Mouse (Mus musculus) mature B cell (primary cell): ENCODE measurements around the gene Rbck1.

Experiments
- in situ Hi-C: fragments of 300-500 bp; cut with MboI; formaldehyde crosslinking; loops from 2 replicates; pipeline ENCODE4 v1.14.3; 2019

Rbck1 gene

DNA sequence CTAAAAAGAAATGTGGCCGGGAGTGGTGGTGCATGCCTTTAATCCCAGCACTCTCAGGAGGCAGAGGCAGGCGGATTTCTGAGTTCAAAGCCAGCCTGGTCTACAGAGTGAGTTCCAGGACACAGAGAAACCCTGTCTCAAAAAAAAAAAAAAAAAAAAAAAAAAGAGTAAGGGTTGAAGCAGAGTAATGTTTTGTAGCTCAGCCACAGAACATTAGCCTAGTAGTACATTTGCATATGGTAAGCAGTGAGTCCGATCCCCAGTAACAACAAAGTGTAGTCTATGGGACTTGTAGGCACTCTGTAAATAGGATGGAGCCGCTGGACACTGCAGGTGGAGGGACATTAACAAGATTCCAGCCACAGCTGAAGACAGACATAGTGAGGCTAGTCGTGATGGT, 12.5 kb upstream of the Rbck1 start:
- in situ Hi-C loops: no loop called here

DNA sequence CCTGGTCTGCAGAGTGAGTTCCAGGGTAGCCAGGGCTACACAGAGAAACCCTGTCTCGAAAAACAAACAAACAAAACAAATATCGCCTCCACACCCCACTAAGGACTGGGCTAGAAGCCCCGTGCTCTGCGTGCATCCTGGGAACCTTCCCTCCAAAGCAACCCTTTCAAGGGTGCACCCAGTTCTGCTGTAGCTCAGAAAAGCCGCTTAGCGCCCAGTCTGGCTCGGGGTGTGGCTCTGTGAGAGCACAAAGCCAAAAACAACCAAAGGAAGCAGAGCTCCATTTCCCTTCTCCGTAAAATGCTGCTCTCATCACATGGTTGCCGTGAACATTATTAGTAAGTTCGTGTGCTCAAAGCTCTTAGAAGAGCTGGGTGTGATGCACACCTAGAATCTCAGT, 11.9 kb upstream of the Rbck1 start:
- in situ Hi-C loops: no loop called here

DNA sequence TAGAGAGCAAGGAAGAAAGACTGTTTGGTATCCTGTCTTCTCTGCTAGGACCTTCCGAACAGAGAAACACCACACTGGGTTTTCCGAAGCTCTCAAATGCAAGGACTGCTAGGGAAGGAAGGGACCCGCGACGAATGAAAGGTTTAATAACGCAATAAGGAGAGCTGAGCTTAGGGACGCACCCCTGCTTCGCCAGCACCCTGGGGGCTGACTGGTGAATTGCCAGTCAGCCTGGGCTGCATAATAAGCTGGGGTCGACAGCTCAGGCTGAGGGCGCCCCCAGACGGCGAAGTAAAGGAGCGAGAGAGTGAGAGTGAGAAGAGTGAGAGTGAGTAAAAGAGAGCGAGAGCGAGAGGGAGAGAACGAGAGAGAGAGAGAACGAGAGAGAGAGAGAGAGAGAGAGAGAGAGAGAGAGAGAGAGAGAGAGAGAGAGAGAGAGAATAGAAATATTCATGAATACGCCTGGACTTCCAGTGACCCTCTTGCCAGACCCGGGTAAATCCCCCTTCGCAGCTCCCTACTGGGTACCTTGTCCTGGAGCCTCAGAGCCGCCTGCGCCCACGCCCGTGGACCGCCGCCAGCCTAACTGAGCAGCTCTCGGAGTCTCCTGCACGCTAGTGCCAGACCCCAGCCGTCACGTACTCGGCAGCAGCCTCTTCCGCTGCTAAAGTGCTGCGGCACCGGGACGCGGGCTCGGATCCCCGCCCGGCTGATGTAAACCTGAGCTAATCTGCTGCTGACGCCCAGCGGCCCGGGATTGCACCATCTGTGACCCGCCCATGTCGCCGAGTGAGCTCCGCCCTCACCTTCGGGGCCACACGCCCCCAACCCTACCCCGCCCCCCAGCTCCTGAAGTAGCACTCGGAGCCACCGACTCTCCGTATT, 11.1 kb upstream of the Rbck1 start, which contains the start of gene Trib3:
Gene Trib3, minus strand, starts transcription at position 704 of the 885 bp plus-strand sequence.
- in situ Hi-C loops: no loop called here

- in situ Hi-C loops: no loop called here
Observed at GRCm38 (mm10) chr2:152339631-152340179, 7.3 kb upstream of the Rbck1 start.

- in situ Hi-C loops: no loop called here
Observed at GRCm38 (mm10) chr2:152338319-152338718, 5.9 kb upstream of the Rbck1 start.

- in situ Hi-C loops: no loop called here
Observed at GRCm38 (mm10) chr2:152337591-152338212, 5.2 kb upstream of the Rbck1 start.

GRCm38 (mm10) chr2:152336856-152337255, 4.4 kb upstream of the Rbck1 start:
- in situ Hi-C loops: no loop called here

DNA sequence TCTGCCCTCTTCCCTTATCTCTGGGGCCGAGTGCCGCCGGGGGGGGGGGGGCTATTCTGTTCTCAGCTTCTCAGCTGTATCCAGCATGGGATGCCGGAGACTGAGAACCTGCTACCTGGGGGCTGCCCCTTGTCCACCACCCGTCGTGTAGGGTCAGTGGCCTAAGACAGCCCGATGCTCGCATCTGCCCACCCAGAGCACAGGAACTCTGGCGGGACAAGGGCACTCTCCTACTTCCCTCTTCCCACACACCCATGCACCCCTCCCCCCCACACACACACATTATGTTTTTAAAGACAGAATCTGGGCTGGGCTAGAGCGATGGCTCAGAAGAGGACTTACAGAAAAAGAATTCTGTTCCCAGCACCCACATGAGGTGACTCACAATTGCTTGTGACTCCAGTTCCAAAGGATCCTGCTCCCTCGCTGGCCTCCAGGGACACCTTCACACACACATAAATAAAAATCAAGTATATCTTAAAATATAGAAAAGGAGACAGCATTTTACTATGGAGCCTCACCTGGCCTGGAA, 2.9 kb upstream of the Rbck1 start:
- in situ Hi-C loops: no loop called here

DNA sequence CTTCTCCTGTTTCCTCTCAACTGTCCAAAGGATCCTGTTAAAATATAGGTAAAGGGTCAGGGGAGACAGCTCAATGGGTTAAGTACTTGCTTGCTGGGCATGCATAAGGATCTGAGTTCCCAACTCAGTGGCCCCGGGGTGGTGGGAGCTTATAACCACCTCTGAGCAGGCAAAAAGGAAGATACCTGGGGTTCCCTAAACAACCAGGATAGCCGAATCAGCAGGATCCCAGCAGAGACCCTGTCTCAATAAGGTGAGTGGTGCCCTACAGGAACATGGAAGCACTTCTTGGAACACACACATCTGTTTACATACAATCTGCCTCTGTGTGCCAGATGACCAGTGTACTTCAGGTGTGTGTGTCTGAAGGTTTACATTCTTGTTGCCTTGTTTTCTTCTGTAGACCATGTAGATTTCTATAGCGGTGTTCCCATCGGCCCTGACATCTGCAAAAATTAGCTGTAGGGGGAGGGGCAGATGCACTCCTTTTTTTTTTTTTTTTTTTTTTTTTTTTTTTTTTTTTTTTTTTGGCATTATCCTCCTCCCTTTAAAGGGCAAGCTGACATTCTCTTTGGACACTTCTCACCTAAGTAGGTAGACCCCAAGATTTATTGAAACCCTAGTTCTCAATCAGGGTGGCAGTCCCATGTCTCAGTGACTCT, 1.0 kb upstream of the Rbck1 start:
- in situ Hi-C loops: no loop called here

DNA sequence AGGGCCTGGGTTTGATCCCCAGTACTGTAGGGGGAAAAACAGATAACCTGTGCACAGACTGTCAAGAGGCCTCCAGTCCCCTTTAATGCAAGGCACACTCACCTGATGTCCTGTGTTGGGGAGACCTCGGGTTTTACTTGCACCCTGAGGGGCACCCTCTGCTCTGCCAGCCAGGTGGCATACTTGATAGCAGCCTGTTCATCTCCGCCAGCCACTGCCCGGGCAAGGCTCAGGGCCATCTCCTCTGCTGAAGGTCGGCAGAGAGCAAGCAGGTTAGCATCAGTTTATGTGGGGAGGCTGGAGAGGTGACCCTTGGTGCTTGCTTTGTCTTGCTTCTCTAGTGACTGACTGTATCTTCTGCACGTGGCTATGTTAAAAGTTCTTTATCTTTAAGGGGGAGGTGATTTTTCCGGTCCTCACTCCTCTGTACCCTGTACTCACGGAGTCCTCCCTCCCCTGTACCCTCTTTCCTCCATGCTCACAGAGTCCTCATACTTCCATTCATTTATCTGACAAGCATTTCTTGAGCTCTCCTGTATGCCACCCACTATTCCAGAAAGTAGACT, 1.5 kb downstream of the Rbck1 start:
- in situ Hi-C loops: no loop called here

DNA sequence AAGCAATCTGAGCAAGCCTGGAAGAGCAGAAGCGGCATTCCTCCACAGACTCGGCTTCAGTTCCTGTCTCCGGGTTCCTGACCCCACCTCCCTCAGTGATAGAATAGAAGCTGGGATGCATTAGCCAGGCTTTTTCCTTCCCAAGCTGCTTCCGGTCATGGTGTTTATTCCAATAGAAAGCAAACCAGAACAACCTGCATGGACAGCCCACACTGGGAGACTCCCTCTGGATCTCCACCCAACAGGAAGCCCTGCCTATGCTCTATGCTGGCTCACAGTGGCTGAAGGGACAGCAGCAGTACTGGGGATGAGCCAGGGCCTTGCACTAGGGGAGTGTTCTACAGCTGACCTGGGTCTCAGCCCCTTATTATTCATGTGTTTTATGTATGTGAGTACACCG, 4.5 kb downstream of the Rbck1 start:
- in situ Hi-C loops: no loop called here

GRCm38 (mm10) chr2:152326654-152327053, 5.8 kb downstream of the Rbck1 start:
- in situ Hi-C loops: no loop called here

DNA sequence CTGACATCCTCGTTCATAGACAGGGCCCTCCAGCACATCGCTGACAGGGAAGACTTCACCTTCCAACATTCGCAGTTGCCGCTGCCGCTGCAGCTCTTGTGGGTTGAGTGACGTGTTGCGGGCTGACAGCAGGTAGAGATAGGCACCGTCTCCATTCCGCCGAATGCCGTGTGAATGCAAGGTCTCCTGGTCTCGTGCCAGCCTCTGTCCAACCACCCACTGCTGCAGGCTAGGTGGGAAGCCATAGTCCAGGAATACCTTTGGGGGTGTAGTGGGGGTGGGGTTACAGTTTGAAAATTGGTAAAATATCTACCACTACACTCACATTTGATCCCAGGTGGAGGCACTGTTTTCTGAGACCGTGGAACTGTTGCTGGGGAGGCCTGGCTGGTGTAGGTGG, 6.3 kb downstream of the Rbck1 start:
- in situ Hi-C loops: no loop called here

DNA sequence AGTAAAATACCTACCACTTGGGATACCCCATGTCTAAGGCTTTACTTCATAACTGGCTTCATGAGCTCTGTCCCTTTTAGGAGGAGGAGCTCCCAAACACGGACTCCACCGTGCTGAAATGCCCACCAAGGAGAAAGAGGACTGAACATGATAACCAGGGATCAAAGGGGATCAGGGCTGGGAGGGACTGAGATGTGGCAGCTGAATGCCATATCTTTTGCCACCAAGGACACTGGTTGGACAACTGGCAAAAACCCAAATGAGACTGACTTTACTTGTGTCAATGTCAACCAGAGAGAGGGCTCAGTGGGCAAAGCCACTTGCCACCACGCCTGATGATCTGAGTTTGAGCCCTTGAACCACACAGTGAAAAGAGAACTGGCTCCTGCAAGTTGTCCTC, 7.6 kb downstream of the Rbck1 start:
- in situ Hi-C loops: no loop called here

- in situ Hi-C loops: no loop called here
Observed at GRCm38 (mm10) chr2:152323971-152324370, 8.5 kb downstream of the Rbck1 start.

DNA sequence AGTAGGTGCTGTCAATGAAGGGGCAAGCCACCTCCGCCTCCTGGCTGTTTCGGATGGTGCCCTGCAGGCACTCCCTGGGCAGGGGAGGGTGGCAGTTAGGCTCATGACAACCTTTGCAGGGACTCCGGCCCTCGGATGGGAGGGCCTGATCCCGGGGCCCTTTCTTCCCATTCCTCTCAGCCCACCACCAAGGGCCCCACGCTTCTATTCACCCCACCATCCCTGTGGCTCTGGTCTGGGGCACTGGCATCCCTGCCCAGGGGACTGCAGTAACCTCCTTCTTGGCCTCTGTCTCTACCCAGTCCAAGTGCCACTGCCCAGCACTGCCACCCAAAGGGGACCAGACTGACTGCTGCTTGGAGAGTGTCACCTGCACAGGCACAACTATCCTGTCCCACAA, 10.3 kb downstream of the Rbck1 start:
- in situ Hi-C loops: no loop called here

- in situ Hi-C loops: no loop called here
Observed at GRCm38 (mm10) chr2:152321558-152321957, 10.9 kb downstream of the Rbck1 start.

GRCm38 (mm10) chr2:152317054-152317453, 15.4 kb downstream of the Rbck1 start:
- in situ Hi-C loops: no loop called here

DNA sequence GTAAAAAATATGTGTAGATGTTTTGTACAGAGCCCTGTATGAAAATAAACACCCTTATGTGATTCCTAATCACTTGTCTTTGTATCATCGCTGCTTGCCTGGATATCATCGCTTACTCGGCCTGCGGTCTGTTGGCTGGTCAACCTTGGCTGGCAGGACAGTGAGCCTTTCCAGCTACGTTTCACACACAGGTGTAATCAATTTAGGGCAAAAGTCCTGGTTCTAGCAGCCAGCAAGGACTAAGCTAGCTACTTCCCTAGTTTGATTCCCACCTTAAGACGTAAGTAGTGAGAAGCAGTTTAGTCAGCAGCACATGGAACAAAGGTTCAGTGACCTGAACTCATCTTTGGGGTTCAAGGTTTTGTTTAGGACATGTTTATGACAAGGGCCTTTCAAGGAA, 18.5 kb downstream of the Rbck1 start:
- in situ Hi-C loops: no loop called here

DNA sequence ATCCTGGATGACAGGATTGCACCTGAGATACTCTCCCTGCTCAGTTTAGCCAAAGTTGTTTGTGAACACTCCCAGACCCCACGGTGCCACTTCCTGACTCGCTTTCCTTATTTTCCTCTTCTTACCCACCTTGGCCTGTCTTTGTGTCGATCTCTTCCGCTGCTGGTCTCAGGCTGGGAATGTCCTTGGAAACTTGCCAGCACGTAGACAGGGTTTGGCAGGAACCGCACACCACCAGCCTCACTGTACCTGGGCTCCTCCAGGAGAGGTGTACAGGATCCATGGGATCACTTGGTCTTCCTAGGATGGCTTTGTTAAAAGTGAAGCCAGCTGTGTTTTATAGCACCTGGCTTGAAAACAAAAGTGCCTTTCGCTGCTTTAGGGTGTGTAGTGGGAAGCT, 19.5 kb downstream of the Rbck1 start:
- in situ Hi-C loops: no loop called here

DNA sequence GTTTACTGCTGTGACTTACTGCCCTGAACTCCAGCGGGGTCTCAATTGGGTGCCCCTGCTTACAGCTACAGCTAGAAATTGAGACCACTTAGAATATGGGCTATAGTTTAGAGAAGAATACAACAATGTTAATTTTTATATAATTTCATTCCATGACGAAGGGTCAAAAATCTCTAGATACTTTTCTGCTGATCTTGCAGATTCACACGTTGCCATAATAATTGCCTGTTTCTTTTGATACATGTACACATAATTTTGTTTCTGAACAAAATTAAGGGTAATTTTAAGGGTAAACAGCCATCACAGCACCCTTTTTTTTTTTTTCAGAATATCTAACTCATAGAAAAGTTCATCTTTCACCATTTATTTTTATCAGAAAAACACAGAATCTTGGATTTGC, 25.3 kb downstream of the Rbck1 start:
- in situ Hi-C loops: no loop called here

GRCm38 (mm10) chr2:152305480-152305879, 27.0 kb downstream of the Rbck1 start:
- in situ Hi-C loops: no loop called here
